Mouse (Mus musculus) lung, postnatal 0 days (tissue): ENCODE measurements around the gene Cib3.

Experiments
- CTCF ChIP-seq: IDR thresholded peaks from 2 replicates; pipeline ENCODE4 v1.5.1; 2016; ENCODE audit warnings: antibody characterized with exemption, mild to moderate bottlenecking
- EP300 ChIP-seq: IDR thresholded peaks from 2 replicates; pipeline ENCODE4 v1.6.1; 2016; ENCODE audit warnings: antibody characterized with exemption, mild to moderate bottlenecking, control low read depth

- TF ChIP-seq CTCF (no peak), EP300 (no peak)
Observed at GRCm38 (mm10) chr8:72259862-72260261, 47.2 kb upstream of the Cib3 start.
